Mouse (Mus musculus): ENCODE measurements around the gene Primpol.
A peak's percentile ranks its signal among the peaks of the same experiment; 100 is the strongest.

Gene Primpol

DNA sequence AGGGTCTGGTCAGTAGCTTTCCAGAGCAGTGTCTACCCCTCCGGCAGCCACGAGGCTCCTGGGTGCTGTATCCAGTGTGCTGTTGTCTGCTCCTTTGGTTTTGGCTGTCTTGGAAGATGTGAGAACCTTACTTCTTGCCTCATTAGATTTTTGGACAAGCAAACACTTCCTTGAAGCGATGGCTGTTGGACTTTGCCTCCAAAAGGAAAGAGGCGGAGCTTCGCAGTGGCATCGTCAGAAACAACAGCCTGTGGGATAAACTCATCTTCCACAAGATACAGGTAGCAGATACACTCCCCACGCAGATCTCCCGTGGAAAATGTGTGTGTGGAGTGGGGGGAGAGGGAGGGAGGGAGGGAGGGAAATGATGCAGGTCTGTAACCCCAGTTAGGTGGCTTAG, 90.9 kb downstream of the Primpol start:
- no peaks in the 10 kb centered on the region for H3K27me3 ChIP-seq (ENCODE audit: insufficient read depth, low read length)

More for the DNA sequence above, 90.9 kb downstream of the Primpol start:
- Histone ChIP-seq H3K4me1 (replicated peaks; ENCODE audit: low read depth, low read length) (peaks cover 28% of the 10 kb centered on the region), H3K9me3 (ENCODE audit: low read length) (no peaks in the 10 kb centered on the region), H3K4me3 (replicated peaks; ENCODE audit: low read length) (peak overlapping the region; percentile 56), H3K36me3 (ENCODE audit: insufficient read depth, low read length) (peaks cover 26% of the 10 kb centered on the region)
- TF ChIP-seq NANOG (IDR thresholded peaks at IDR 0.05; ENCODE audit: borderline replicate concordance, low read length) (no peak), POU5F1 (IDR thresholded peaks at IDR 0.05; ENCODE audit: borderline replicate concordance, low read length) (no peak), CTCF (conservative IDR thresholded peaks at IDR 0.05; ENCODE audit: low read length) (no peak)

Measured in E14TG2a.4 (cell line).